Mouse (Mus musculus): ENCODE data around the gene Dhrs3.

Dhrs3 gene

GRCm38 (mm10) chr4:144972948-144973720 lies 80.5 kb downstream of the Dhrs3 start:
- DNase-seq (ENCODE audit: low spot score), result no peak

- no peak for DNase-seq (ENCODE audit: low spot score)
Observed at GRCm38 (mm10) chr4:144974458-144974857, 81.8 kb downstream of the Dhrs3 start.

GRCm38 (mm10) chr4:144975505-144975904 lies 82.9 kb downstream of the Dhrs3 start:
- no peak for DNase-seq (ENCODE audit: low spot score)

GRCm38 (mm10) chr4:144977057-144977456 lies 84.4 kb downstream of the Dhrs3 start:
- DNase-seq (ENCODE audit: low spot score), result no peak

All from urinary bladder, postnatal 14 days (tissue).